ENCODE assay signal across 8 mouse cellular contexts in the genomic region with DNA sequence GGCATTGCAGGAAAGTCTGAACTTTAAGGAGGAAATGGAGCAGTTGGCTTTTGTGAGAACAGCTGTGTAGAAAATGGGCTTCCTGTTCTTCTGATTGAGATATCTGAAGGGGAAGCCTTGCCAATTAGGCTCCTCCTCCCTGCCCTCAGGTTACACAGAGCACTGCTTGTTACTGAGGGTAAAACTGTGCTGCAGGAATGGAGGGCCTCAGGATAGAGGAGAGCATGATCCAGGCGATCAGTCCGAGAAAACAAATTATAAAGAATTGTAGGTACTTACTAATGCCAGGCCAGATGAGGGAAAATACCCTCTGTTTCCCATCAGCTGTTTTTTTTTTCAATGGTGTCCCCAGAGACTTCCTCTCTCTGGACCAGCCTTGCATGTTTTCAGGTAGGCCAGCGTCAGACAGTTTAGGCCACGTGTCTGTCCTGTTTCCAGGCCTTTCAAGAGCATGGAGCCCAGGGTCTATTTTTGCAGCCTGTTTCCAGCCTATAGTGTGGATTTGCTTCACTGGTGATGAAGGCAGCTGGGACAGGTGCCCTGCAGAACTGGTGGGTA.
A peak's percentile ranks its signal among the peaks of the same experiment; 100 is the strongest.
DNase-seq lines count a peak whose midpoint lies in the region; ATAC-seq and TF ChIP-seq lines count a peak whose summit lies in the region.

No protein-coding gene starts in this region.

- no peaks in the 10 kb centered on the region for H3K27me3 ChIP-seq in spleen, adult 2 months (ENCODE audit: control insufficient read depth, insufficient read depth, low read length)
- no peaks in the 10 kb centered on the region for H3K27me3 ChIP-seq in liver, embryonic 16.5 days (ENCODE audit: control insufficient read depth, insufficient read depth, low read depth, low read length)
- H3K27me3 ChIP-seq in forebrain, embryonic 13.5 days, result no peaks in the 10 kb centered on the region

- H3K9me3 ChIP-seq in liver, embryonic 16.5 days (replicated peaks; ENCODE audit: control insufficient read depth, low read length), result no peaks in the 10 kb centered on the region
- H3K9me3 ChIP-seq in forebrain, embryonic 13.5 days (replicated peaks), result no peaks in the 10 kb centered on the region

- H3K36me3 ChIP-seq in spleen, adult 2 months (ENCODE audit: control insufficient read depth, insufficient read depth, low read length), result no peaks in the 10 kb centered on the region
- H3K36me3 ChIP-seq in liver, embryonic 16.5 days (ENCODE audit: control insufficient read depth, insufficient read depth), result no peaks in the 10 kb centered on the region
- H3K36me3 ChIP-seq in forebrain, embryonic 13.5 days (ENCODE audit: poor library complexity, severe bottlenecking), result no peaks in the 10 kb centered on the region

- H3K27ac ChIP-seq in spleen, adult 2 months (ENCODE audit: insufficient read depth, low read length), result peak overlapping the region; percentile 43
- H3K27ac ChIP-seq in liver, embryonic 16.5 days (ENCODE audit: low read length), result peak overlapping the region; percentile 29; the same call in 1 of the 2 replicates
- no peak overlapping the region for H3K27ac ChIP-seq in forebrain, embryonic 13.5 days

- 15% methylated on average over 4 of the region's 4 CpGs for WGBS in spleen, adult 2 months
- WGBS in liver, embryonic 16.5 days (ENCODE audit: insufficient replicate concordance), result 21% methylated on average over 4 of the region's 4 CpGs
- WGBS in forebrain, embryonic 13.5 days, result 60% methylated on average over 4 of the region's 4 CpGs

- ATAC-seq in liver, embryonic 16.5 days (ENCODE audit: low read depth), result peak; percentile 54; the same call in 1 of the 2 replicates
- no peak for ATAC-seq in forebrain, embryonic 13.5 days

- H3K9ac ChIP-seq in liver, embryonic 16.5 days (ENCODE audit: low read depth, low read length), result no peak overlapping the region
- no peak overlapping the region for H3K9ac ChIP-seq in forebrain, embryonic 13.5 days

- TF ChIP-seq CTCF in spleen, adult 2 months (IDR thresholded peaks at IDR 0.05; ENCODE audit: extremely low read depth, insufficient read depth, insufficient read length, insufficient replicate concordance), result no peak

- no peak overlapping the region for H3K4me3 ChIP-seq in spleen, adult 2 months (ENCODE audit: extremely low read depth, insufficient read depth, insufficient read length)
- no peak overlapping the region for H3K4me3 ChIP-seq in liver, embryonic 16.5 days (ENCODE audit: low read depth, low read length)
- no peak overlapping the region for H3K4me3 ChIP-seq in forebrain, embryonic 13.5 days

- H3K4me2 ChIP-seq in liver, embryonic 16.5 days (ENCODE audit: low read depth, low read length), result no peak overlapping the region
- H3K4me2 ChIP-seq in forebrain, embryonic 13.5 days, result no peak overlapping the region

- TF ChIP-seq POLR2A in spleen, adult 2 months (IDR thresholded peaks at IDR 0.05; ENCODE audit: low read depth, low read length), result no peak

- H3K4me1 ChIP-seq in spleen, adult 2 months (ENCODE audit: control insufficient read depth, insufficient read depth, insufficient read length), result peaks cover 6% of the 10 kb centered on the region; the same call in 1 of the 2 replicates
- H3K4me1 ChIP-seq in liver, embryonic 16.5 days (ENCODE audit: control insufficient read depth, low read depth, low read length), result no peaks in the 10 kb centered on the region
- peaks cover 12% of the 10 kb centered on the region; the same call in 1 of the 2 replicates for H3K4me1 ChIP-seq in forebrain, embryonic 13.5 days

- DNase-seq in embryo, embryonic 10 days (ENCODE audit: low spot score), result peak; percentile 33
- DNase-seq in embryo, embryonic 9.5 days (ENCODE audit: extremely low spot score), result no peak
- DNase-seq in spleen, adult 2 months (ENCODE audit: low read depth in 1 of 2, low spot score in 2 of 2), result no peak
- no peak for DNase-seq in spleen, postnatal 14 days (ENCODE audit: low spot score in 2 of 2)
- DNase-seq in thymus, postnatal 4 days, result peak; percentile 41
- DNase-seq in right cerebral cortex, postnatal 10 days (ENCODE audit: low spot score in 2 of 2), result no peak

Comparison
In these comparisons a context has a peak if more than half of its experiments do, and no peak if none do; other contexts are left out.
1. DNase-seq: peak in embryo, embryonic 10 days (single experiment) and thymus, postnatal 4 days (single experiment); none in embryo, embryonic 9.5 days (single experiment), spleen, adult 2 months (0 of 2), spleen, postnatal 14 days (0 of 2) and right cerebral cortex, postnatal 10 days (0 of 2).